8 mouse cellular contexts compared by ENCODE assay signal in the genomic region with DNA sequence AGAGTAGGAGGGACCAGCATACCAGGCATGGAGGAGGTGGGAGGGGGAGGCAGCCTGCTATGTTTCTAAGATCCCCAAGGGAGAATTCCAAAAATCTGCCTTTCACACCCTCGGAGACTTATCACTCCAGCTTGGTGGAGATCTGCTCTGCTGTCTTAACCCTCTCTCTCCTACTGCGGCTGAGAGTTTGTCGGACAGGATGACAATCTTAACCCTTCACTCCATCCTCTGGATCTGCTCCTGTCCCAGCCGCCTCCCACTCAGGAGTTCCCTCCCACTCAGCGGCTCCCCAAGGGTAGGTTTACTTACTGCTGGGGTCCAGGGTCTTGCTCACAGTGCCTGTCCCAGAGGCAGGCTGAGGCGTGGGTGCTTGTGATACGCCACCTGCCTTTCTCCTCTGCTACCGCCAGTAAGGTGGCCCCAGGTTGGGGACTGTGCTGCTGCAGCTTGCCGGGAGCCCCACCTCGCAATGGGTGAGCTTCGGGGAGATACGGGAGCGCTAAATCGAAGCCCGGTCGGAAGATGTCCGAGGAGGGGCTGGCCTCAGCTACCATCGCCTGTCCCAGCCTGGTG. TPM values are rescaled to one million over a fixed set of nuclear protein-coding genes. Genes with fewer than 3 reads are reported as not detected.
DNase-seq lines count a peak whose midpoint lies in the region; TF ChIP-seq lines count a peak whose summit lies in the region.

No protein-coding gene starts in this region.

- H3K36me3 ChIP-seq in heart, adult 2 months (ENCODE audit: control insufficient read depth, insufficient read depth, low read length), result no peaks in the 10 kb centered on the region
- H3K36me3 ChIP-seq in ES-Bruce4 (ENCODE audit: control insufficient read depth, insufficient read depth, low read length, poor library complexity, severe bottlenecking), result no peaks in the 10 kb centered on the region

- 0 out of 2 replicates have a peak, but pooled peaks cover 1% of the 10 kb centered on the region for H3K4me1 ChIP-seq in heart, adult 2 months (ENCODE audit: control insufficient read depth, insufficient read depth, low read length)
- peaks cover 4% of the 10 kb centered on the region for H3K4me1 ChIP-seq in ES-Bruce4 (ENCODE audit: control insufficient read depth, insufficient read depth, low read length)

- TF ChIP-seq CTCF in heart, adult 2 months (IDR thresholded peaks at IDR 0.05), result no peak
- no peak for TF ChIP-seq CTCF in ES-Bruce4 (IDR thresholded peaks at IDR 0.05; ENCODE audit: low read depth, low read length)

- peak in 1 of 2 experiments; percentile 31 for DNase-seq in heart, adult 2 months
- no peak for DNase-seq in heart, postnatal 10 days
- peak; percentile 74 to 85 for DNase-seq in frontal cortex, adult 2 months (ENCODE audit: extremely low spot score in 1 of 2, low spot score in 1 of 2)
- peak; percentile 71 to 79 for DNase-seq in left cerebral cortex, postnatal 36 days (ENCODE audit: low spot score in 2 of 2)
- peak; percentile 79 to 80 for DNase-seq in right cerebral cortex, adult 2 months (ENCODE audit: low spot score in 2 of 2)
- DNase-seq in urinary bladder, postnatal 36 days (ENCODE audit: low spot score in 2 of 2), result no peak
- DNase-seq in thymus, postnatal 36 days, result no peak

- 5% methylated on average over 18 of the region's 18 CpGs for WGBS in heart, adult 2 months

- peak overlapping the region; percentile 58 for H3K4me3 ChIP-seq in heart, adult 2 months
- peak overlapping the region; percentile 79 for H3K4me3 ChIP-seq in ES-Bruce4 (ENCODE audit: low read depth, low read length)

- peaks cover 4% of the 10 kb centered on the region for H3K27me3 ChIP-seq in heart, adult 2 months (ENCODE audit: control insufficient read depth, insufficient read depth, low read length)
- no peaks in the 10 kb centered on the region for H3K27me3 ChIP-seq in ES-Bruce4 (ENCODE audit: control insufficient read depth, insufficient read depth, low read length, poor library complexity, severe bottlenecking)

- no peak for TF ChIP-seq EP300 in heart, adult 2 months (IDR thresholded peaks at IDR 0.05; ENCODE audit: insufficient read depth, low read depth, low read length)
- no peak for TF ChIP-seq EP300 in ES-Bruce4 (IDR thresholded peaks at IDR 0.05; ENCODE audit: insufficient read depth, low read depth, low read length)

- no peak for TF ChIP-seq POLR2A in heart, adult 2 months (IDR thresholded peaks at IDR 0.05; ENCODE audit: insufficient read depth, low read depth, low read length)
- no peak for TF ChIP-seq POLR2A in ES-Bruce4 (IDR thresholded peaks at IDR 0.05; ENCODE audit: insufficient read depth, low read length)

- H3K79me2 ChIP-seq in heart, adult 2 months (replicated peaks; ENCODE audit: control insufficient read depth, insufficient read depth, low read length), result no peaks in the 10 kb centered on the region

- peak overlapping the region; percentile 61 for H3K9ac ChIP-seq in heart, adult 2 months (ENCODE audit: low read depth, low read length)
- peak overlapping the region; percentile 33 for H3K9ac ChIP-seq in ES-Bruce4 (ENCODE audit: low read depth, poor library complexity, severe bottlenecking)

- intact Hi-C loops in heart, adult 2 months (cut with DNase I), result loop anchor here (5.0 kb wide), 1 partner anchor 93 kb away; no protein-coding TSS in a partner anchor
- intact Hi-C loops in heart, postnatal 10 days (cut with DNase I), result loop anchor here (5.0 kb wide), 1 partner anchor 183 kb away; the partner anchor contains the start of gene Cep85
- intact Hi-C loops in left cerebral cortex, postnatal 36 days (cut with DNase I), result loop anchor here (5.0 kb wide), 1 partner anchor 118 kb away; the partner anchor contains the start of gene Grrp1

- H3K27ac ChIP-seq in heart, adult 2 months, result no peak overlapping the region; the same call in 1 of the 2 replicates
- H3K27ac ChIP-seq in ES-Bruce4 (ENCODE audit: insufficient read depth, low read length), result no peak overlapping the region

- no peaks in the 10 kb centered on the region for H3K9me3 ChIP-seq in ES-Bruce4 (replicated peaks; ENCODE audit: control insufficient read depth, insufficient read depth, low read length, poor library complexity, severe bottlenecking)

RNA-seq across cellular contexts. Expression of gene Extl1, which starts 12.9 kb away (rescaled TPM):
- 10 to 100 TPM; 18.0 to 19.6 TPM for total RNA-seq in heart, adult 2 months (2021)
- polyA plus RNA-seq in heart, adult 2 months (2012; rRNA removed), result 23.7 and 24.4 TPM in 2 replicates
- 1 to 10 TPM; 4.2 to 5.4 TPM for total RNA-seq in heart, postnatal 10 days (2021)
- 3.3 and 3.9 TPM in 2 replicates for polyA plus RNA-seq in ES-Bruce4 (2011; ENCODE audit: insufficient read depth, insufficient read length, low read depth, missing spikeins)
- polyA plus RNA-seq in frontal cortex, adult 2 months (2012; rRNA removed), result 30.3 and 32.1 TPM in 2 replicates
- total RNA-seq in left cerebral cortex, postnatal 36 days (2021), result 10 to 100 TPM; 46.2 to 60.6 TPM

RNA-seq across cellular contexts. Expression of gene Pafah2, which starts 25.4 kb away (rescaled TPM):
- total RNA-seq in heart, adult 2 months (2021), result 10 to 100 TPM in 1 of 2 experiments, 1 to 10 TPM in 1; 6.4 to 11.0 TPM
- 11.7 and 17.8 TPM in 2 replicates for polyA plus RNA-seq in heart, adult 2 months (2012; rRNA removed)
- 10 to 100 TPM in 1 of 2 experiments, 1 to 10 TPM in 1; 9.6 to 10.2 TPM for total RNA-seq in heart, postnatal 10 days (2021)
- polyA plus RNA-seq in ES-Bruce4 (2011; ENCODE audit: insufficient read depth, insufficient read length, low read depth, missing spikeins), result 16.4 and 16.5 TPM in 2 replicates
- 11.4 and 12.4 TPM in 2 replicates for polyA plus RNA-seq in frontal cortex, adult 2 months (2012; rRNA removed)
- total RNA-seq in left cerebral cortex, postnatal 36 days (2021), result 1 to 10 TPM; 6.7 to 7.5 TPM

RNA-seq across cellular contexts. Expression of gene Slc30a2, which starts 27.8 kb away (rescaled TPM):
- under 1 TPM; 0.45 to 0.65 TPM for total RNA-seq in heart, adult 2 months (2021)
- polyA plus RNA-seq in heart, adult 2 months (2012; rRNA removed), result 0.12 and 0.35 TPM in 2 replicates
- total RNA-seq in heart, postnatal 10 days (2021), result under 1 TPM; 0.12 to 0.69 TPM
- polyA plus RNA-seq in ES-Bruce4 (2011; ENCODE audit: insufficient read depth, insufficient read length, low read depth, missing spikeins), result 3.9 and 4.9 TPM in 2 replicates
- 0.29 and 0.58 TPM in 2 replicates for polyA plus RNA-seq in frontal cortex, adult 2 months (2012; rRNA removed)
- not detected for total RNA-seq in left cerebral cortex, postnatal 36 days (2021)

RNA-seq across cellular contexts. Expression of gene Trim63, which starts 55.8 kb away (rescaled TPM):
- total RNA-seq in heart, adult 2 months (2021), result 100 to 1,000 TPM; 209 to 210 TPM
- polyA plus RNA-seq in heart, adult 2 months (2012; rRNA removed), result 142 and 215 TPM in 2 replicates
- 100 to 1,000 TPM; 238 to 242 TPM for total RNA-seq in heart, postnatal 10 days (2021)
- 5.4 and 7.4 TPM in 2 replicates for polyA plus RNA-seq in ES-Bruce4 (2011; ENCODE audit: insufficient read depth, insufficient read length, low read depth, missing spikeins)
- 0.15 and 0.36 TPM in 2 replicates for polyA plus RNA-seq in frontal cortex, adult 2 months (2012; rRNA removed)
- total RNA-seq in left cerebral cortex, postnatal 36 days (2021), result under 1 TPM; 0.22 to 0.27 TPM

Comparison
In these comparisons a context has a peak if more than half of its experiments do, and no peak if none do; other contexts are left out.
1. DNase-seq: peak in frontal cortex, adult 2 months (2 of 2), left cerebral cortex, postnatal 36 days (2 of 2) and right cerebral cortex, adult 2 months (2 of 2); none in heart, postnatal 10 days (0 of 2), urinary bladder, postnatal 36 days (0 of 2) and thymus, postnatal 36 days (0 of 2).